In genomic region chr5:52979458-52979857, GRCm38 (mm10) we compare ENCODE assay signal across 16 mouse cellular contexts.
DNase-seq lines count a peak whose midpoint lies in the region.
"Had no signal": no experiment of that assay in that cellular context is flagged by ENCODE, and none has a peak within 500 bp of the region (broad histone marks: within the 10 kb centered on the region; RNA-seq: fewer than 3 reads in every experiment).

No protein-coding gene starts in this region.

- peak; percentile 49 to 66 for DNase-seq in lung, adult 18-20 months
- DNase-seq in lung, postnatal 14 days: no peak
- DNase-seq in kidney, adult 9 months: peak; percentile 50
- peak; percentile 32 to 69 for DNase-seq in kidney, postnatal 25 days
- DNase-seq in lung, postnatal 36 days: peak; percentile 60
- no peak for DNase-seq in embryo, embryonic 10.5 days (ENCODE audit: low spot score)
- DNase-seq in cerebellum, adult 11-12 months: no peak
- DNase-seq in T-cell, adult 2 months (ENCODE audit: low spot score): no peak
- DNase-seq: adrenal gland, postnatal 14 days; cerebellum, adult 9-10 months; forebrain, postnatal 0 days; gastrocnemius, postnatal 25 days; heart, adult 18-20 months; heart, postnatal 10 days; layer of hippocampus, adult 9-11 months; thymus, postnatal 25 days had no signal

Comparison
In these comparisons a context has a peak if more than half of its experiments do, and no peak if none do; other contexts are left out.
1. DNase-seq: peak in lung, adult 18-20 months (2 of 2), kidney, adult 9 months (single experiment), kidney, postnatal 25 days (2 of 2) and lung, postnatal 36 days (single experiment); none in lung, postnatal 14 days (single experiment), embryo, embryonic 10.5 days (single experiment), cerebellum, adult 11-12 months (single experiment) and T-cell, adult 2 months (single experiment).